Mouse (Mus musculus): Measurements from ENCODE around the gene Lhfpl4. TPM values are rescaled to one million over a fixed set of nuclear protein-coding genes. Genes with fewer than 3 reads are reported as not detected.

Lhfpl4 gene
- polyA plus RNA-seq (2012; rRNA removed), result 0.92 and 0.93 TPM in 2 replicates

DNA sequence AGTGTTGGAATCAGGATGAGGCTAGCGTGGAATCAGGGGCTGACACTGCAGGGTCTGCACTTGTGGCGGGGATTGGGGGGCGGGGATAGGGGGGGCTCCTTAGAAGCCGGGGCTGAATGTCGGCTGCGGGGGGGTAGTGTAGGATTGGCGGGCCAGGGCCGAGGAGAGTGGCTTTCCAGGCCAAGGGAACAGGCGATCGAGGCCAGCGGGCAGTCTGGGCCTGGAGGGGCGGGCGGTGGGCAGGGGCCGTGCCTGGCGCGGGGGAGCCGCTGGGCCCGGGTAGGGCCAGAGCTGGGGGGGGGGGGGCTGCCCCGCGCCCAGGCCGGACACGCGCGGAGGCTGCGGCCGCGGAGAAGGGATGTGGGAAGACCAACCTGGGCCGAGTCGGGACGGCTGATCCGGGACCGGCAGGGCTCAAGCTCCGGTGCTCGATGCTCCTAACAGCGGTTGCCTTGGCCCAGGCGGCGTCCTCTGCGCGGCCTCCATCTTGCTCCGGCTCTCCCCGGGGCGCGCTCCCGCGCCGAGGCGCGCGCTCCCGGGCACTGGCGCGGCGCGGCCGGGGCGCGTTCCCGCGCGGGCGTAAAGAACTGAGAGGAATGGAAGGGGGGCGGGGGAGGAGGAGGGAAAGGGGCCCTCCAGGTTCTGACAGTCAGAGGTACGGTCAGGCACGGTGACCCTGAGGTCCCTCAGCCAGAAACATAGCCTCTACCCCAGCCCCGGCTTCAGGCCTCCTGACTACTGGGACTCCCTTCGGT, at the start of gene Lhfpl4:
Gene Lhfpl4, minus strand, starts transcription at position 544 of the 755 bp plus-strand sequence.
- DNase-seq, result no peak
- 2% methylated on average over 62 of the region's 66 CpGs for WGBS
- TF ChIP-seq POLR2A (IDR thresholded peaks at IDR 0.05; ENCODE audit: borderline replicate concordance, extremely low read depth, low read depth, low read length) (no peak), CTCF (IDR thresholded peaks at IDR 0.05; ENCODE audit: insufficient read depth, low read length) (no peak)
- H3K4me3 ChIP-seq (replicated peaks; ENCODE audit: extremely low read depth, low read depth, low read length), result peak within 1 kb of the TSS; percentile 25
- no peaks in the 10 kb centered on the region for H3K4me1 ChIP-seq (ENCODE audit: control insufficient read depth, insufficient read depth, low read length)

DNA sequence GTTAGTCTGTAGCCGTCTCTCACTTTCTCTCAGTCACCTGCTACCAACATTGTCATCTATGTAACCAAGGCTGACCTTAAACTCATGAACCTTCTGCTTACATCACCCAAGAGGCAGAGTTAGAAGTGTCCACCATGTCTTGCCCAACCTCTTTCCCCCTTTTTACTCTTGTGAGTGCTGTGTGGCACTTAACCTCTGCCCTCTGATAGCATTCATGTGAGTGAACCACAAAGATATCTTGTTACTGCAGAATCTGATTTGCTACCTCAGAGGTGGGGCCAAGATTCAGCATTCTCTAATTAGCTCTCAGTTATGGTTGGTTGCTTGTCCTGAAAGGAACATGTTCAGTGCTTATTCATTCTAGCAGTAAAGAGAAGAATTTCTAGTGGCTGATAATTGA, 47.6 kb upstream of the Lhfpl4 start:
- no peak for DNase-seq
- Histone ChIP-seq H3K4me3 (replicated peaks; ENCODE audit: extremely low read depth, low read depth, low read length) (no peak overlapping the region), H3K4me1 (ENCODE audit: control insufficient read depth, insufficient read depth, low read length) (peaks cover 8% of the 10 kb centered on the region)
- 75% methylated on average over 1 of the region's 1 CpGs for WGBS
- TF ChIP-seq CTCF (IDR thresholded peaks at IDR 0.05; ENCODE audit: insufficient read depth, low read length) (no peak), POLR2A (IDR thresholded peaks at IDR 0.05; ENCODE audit: borderline replicate concordance, extremely low read depth, low read depth, low read length) (no peak)

DNA sequence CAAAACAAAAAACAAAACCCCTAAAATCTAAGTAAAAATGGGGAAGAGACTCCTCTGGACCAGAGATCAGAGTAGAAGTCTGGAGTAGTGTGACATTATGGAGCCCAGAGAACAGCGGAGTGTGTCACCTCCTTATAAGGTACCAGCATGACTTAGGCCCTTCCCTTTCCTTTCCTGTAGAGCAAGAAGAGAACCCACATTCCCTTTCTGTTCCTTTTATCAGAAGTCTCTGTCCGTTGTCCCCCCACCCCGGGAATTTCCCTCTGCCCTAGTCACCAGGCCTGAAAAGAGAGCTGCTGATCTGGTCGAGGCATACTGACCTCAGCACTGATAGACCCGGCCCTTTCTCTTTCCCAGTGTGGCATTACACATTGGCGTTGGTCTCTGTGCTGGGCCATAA, 43.3 kb upstream of the Lhfpl4 start:
- WGBS, result 12% methylated on average over 6 of the region's 6 CpGs
- Histone ChIP-seq H3K4me3 (replicated peaks; ENCODE audit: extremely low read depth, low read depth, low read length) (peak overlapping the region; percentile 99), H3K4me1 (ENCODE audit: control insufficient read depth, insufficient read depth, low read length) (peaks cover 10% of the 10 kb centered on the region)
- no peak for DNase-seq
- TF ChIP-seq CTCF (IDR thresholded peaks at IDR 0.05; ENCODE audit: insufficient read depth, low read length) (no peak), POLR2A (IDR thresholded peaks at IDR 0.05; ENCODE audit: borderline replicate concordance, extremely low read depth, low read depth, low read length) (no peak)

DNA sequence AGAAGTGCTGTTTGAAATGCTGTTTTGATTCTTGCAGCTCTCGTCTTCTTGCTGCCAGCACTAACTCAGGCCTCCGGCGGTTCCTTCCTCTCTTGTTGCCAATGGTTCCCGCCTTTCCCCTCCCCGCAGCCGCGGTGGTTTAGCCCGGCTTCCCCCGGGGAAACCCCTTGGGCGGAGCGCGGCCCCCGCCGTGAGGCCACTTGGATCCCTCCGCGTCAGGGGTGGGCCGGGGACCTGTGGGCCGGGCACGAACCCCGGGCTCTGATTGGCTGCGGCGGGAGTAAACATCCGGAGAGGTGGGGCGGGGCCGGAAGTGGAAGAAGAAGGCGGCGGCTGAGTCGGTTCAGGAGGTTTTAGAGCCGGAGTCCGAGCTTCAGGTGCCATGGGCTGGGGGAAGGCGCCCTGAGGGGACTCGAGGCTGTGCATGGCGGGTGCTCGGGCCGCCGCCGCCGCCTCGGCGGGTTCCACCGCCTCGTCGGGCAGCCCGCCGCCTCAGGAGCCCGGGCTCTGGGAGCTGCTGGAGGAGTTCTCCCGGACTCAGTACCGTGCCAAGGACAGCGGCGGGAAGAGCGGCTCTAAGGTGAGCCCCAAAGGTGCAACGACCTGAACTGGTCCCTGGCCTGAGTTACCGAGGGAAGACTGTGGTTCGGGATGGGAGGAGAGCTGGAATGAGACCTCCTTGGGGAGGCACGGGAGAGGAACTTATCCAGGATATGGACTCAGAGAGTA, 42.5 kb upstream of the Lhfpl4 start, which contains the start of gene Mtmr14:
Gene Mtmr14, plus strand, starts transcription at position 302 of the 729 bp plus-strand sequence.
- peak within 1 kb of the TSS; percentile 99 for H3K4me3 ChIP-seq (replicated peaks; ENCODE audit: extremely low read depth, low read depth, low read length)
- WGBS, result under 1% methylated on average over 52 of the region's 55 CpGs
- H3K4me1 ChIP-seq (ENCODE audit: control insufficient read depth, insufficient read depth, low read length), result peaks cover 10% of the 10 kb centered on the region
- TF ChIP-seq POLR2A (IDR thresholded peaks at IDR 0.05; ENCODE audit: borderline replicate concordance, extremely low read depth, low read depth, low read length) (peak; percentile 38; the same call in 1 of the 2 replicates), CTCF (IDR thresholded peaks at IDR 0.05; ENCODE audit: insufficient read depth, low read length) (no peak)
- peak; percentile 99 for DNase-seq

DNA sequence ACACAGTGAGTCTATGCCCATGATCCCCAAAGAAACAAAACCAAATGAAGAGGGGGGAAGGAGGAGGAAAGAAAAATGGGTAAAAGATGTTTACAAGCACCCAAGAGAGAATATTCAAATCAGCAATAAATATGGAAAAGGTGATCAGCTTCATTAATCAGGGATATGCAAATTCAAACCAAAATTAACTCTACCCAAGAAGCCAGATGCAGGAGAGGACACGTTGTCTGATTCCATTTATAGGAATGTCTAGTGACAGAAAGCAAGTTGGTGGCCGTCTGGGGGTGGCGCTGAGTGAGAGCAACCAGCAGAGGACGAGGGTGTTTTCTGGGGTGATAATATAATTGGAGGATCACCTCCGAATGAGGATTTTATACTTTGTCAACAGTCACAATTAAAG, 40.0 kb upstream of the Lhfpl4 start:
- TF ChIP-seq POLR2A (IDR thresholded peaks at IDR 0.05; ENCODE audit: borderline replicate concordance, extremely low read depth, low read depth, low read length), result no peak
- TF ChIP-seq CTCF (IDR thresholded peaks at IDR 0.05; ENCODE audit: insufficient read depth, low read length), result no peak
- 62% methylated on average over 5 of the region's 5 CpGs for WGBS
- no peak for DNase-seq
- Histone ChIP-seq H3K4me3 (replicated peaks; ENCODE audit: extremely low read depth, low read depth, low read length) (no peak overlapping the region), H3K4me1 (ENCODE audit: control insufficient read depth, insufficient read depth, low read length) (peaks cover 10% of the 10 kb centered on the region)

DNA sequence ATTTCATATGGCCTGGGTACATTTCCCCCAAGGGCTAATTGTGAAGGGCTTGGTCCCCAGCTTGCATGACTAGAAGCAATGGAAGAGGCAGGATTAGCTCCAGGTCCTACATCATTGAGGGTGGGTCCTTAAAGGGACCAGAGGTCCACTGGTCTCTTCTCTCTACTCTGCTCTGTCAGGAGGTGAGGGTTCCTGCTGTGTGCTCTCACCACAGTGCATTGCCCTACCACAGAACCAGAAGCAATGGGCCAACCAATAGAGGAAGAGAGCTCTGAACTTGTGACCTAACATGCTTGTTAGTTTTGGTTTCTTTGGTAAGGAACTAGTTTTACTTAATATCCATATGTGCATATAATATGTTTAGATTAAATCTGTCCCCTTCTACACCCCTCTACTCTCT, 31.5 kb upstream of the Lhfpl4 start:
- TF ChIP-seq POLR2A (IDR thresholded peaks at IDR 0.05; ENCODE audit: borderline replicate concordance, extremely low read depth, low read depth, low read length), result no peak
- TF ChIP-seq CTCF (IDR thresholded peaks at IDR 0.05; ENCODE audit: insufficient read depth, low read length), result no peak
- no peak overlapping the region for H3K4me3 ChIP-seq (replicated peaks; ENCODE audit: extremely low read depth, low read depth, low read length)
- no peaks in the 10 kb centered on the region for H3K4me1 ChIP-seq (ENCODE audit: control insufficient read depth, insufficient read depth, low read length)
- DNase-seq, result no peak

DNA sequence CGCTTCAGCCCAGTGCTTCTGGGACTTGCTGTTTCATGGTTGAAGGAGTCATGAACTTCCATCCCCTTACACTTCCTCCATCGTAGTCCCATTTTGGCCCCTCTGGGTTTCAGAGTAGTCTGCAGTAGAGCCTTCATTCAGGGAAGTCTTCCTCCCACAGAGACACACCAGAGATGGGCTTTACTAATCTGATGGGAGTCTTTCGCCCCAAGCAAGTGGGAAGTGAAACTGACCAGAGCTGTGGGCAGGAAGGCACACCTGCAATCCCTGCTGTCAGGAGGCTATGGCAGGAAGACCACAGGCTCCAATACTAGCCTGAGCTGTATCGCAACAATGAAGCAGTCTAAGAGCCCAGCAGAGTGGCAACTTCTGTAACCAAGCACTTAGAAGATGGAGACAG, 30.6 kb upstream of the Lhfpl4 start:
- TF ChIP-seq CTCF (IDR thresholded peaks at IDR 0.05; ENCODE audit: insufficient read depth, low read length) (no peak), POLR2A (IDR thresholded peaks at IDR 0.05; ENCODE audit: borderline replicate concordance, extremely low read depth, low read depth, low read length) (no peak)
- Histone ChIP-seq H3K4me1 (ENCODE audit: control insufficient read depth, insufficient read depth, low read length) (no peaks in the 10 kb centered on the region), H3K4me3 (replicated peaks; ENCODE audit: extremely low read depth, low read depth, low read length) (no peak overlapping the region)
- 67% methylated on average over 4 of the region's 4 CpGs for WGBS
- DNase-seq, result no peak

DNA sequence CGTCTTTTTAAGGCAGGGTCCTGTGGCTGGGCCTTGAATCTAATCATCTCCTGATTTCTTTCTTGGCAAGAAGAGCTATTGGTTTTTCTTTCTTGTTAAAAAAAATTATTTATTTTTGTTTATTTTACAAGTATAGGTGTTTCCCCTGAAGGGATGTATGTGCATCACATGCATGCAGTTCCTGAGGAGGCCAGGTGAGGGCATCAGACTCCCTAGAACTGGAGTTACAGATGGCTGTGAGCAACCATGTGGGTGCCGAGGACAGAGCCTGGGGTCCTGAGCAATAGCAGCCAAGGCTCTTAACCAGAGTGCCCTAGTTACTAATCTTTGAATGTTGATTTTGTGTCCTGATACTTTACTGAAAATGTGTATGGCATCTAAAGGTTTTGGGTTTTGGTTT, 21.1 kb upstream of the Lhfpl4 start:
- H3K4me1 ChIP-seq (ENCODE audit: control insufficient read depth, insufficient read depth, low read length), result no peaks in the 10 kb centered on the region
- no peak overlapping the region for H3K4me3 ChIP-seq (replicated peaks; ENCODE audit: extremely low read depth, low read depth, low read length)
- TF ChIP-seq CTCF (IDR thresholded peaks at IDR 0.05; ENCODE audit: insufficient read depth, low read length), result no peak
- TF ChIP-seq POLR2A (IDR thresholded peaks at IDR 0.05; ENCODE audit: borderline replicate concordance, extremely low read depth, low read depth, low read length), result no peak
- DNase-seq, result no peak
- WGBS, result 65% methylated on average over 2 of the region's 2 CpGs

DNA sequence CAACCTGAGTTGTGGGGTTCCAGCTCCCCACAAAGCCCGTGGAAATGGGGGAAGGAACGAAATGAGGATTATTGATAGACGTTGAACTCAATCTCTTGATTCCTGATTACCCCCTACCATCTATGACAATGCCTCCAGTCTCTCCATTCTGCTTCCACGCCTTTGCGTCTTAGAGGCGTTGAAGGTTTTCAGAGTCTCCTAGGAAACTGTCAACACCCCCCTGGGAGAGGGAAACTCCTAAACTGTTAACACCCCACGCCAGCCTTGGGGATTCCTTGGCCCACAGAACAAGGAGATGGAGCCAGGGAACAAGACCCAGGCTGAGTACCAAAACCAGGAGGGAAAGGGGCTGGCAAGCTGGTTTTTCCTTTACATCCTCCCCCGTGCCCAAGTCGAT, 410 bp upstream of the Lhfpl4 start:
- 16% methylated on average over 9 of the region's 9 CpGs for WGBS
- no peak for DNase-seq
- TF ChIP-seq CTCF (IDR thresholded peaks at IDR 0.05; ENCODE audit: insufficient read depth, low read length) (no peak), POLR2A (IDR thresholded peaks at IDR 0.05; ENCODE audit: borderline replicate concordance, extremely low read depth, low read depth, low read length) (no peak)
- no peak overlapping the region for H3K4me3 ChIP-seq (replicated peaks; ENCODE audit: extremely low read depth, low read depth, low read length)
- no peaks in the 10 kb centered on the region for H3K4me1 ChIP-seq (ENCODE audit: control insufficient read depth, insufficient read depth, low read length)

DNA sequence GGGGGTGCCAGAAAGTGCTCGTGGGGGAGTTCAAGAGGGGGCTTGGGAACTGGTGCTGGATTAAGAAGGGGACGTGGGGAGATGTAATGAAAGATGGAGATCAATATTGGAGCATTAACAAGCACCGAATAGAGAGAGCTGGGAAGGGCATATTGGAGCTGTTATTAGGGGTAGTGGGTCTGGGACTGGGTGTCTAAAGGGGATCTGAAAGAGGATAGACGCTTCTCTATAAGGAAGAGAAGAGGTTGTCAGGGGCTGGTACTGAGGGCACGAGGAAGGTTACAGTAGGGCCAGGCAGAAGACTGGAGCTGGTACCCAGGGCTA, 705 bp downstream of the Lhfpl4 start:
- DNase-seq, result no peak

More for the DNA sequence above, 705 bp downstream of the Lhfpl4 start:
- TF ChIP-seq POLR2A (IDR thresholded peaks at IDR 0.05; ENCODE audit: borderline replicate concordance, extremely low read depth, low read depth, low read length), result no peak
- TF ChIP-seq CTCF (IDR thresholded peaks at IDR 0.05; ENCODE audit: insufficient read depth, low read length), result no peak
- no peak overlapping the region for H3K4me3 ChIP-seq (replicated peaks; ENCODE audit: extremely low read depth, low read depth, low read length)
- no peaks in the 10 kb centered on the region for H3K4me1 ChIP-seq (ENCODE audit: control insufficient read depth, insufficient read depth, low read length)
- 6% methylated on average over 5 of the region's 5 CpGs for WGBS

All from lung, adult 2 months (tissue).